Mouse (Mus musculus) neural tube, embryonic 15.5 days (tissue): ENCODE measurements at regions not wholly inside any gene's neighbourhood (a gene's known extent, or its start where the extent isn't known, plus 50 kb on each side); places are given as distances from the start of the nearest gene placed in this dataset.
"Not testable (repeated sequence)": the region's sequence is repeated elsewhere in the genome, so short reads cannot be mapped to it uniquely, and the experiment has no call there.

Source experiments
- ATAC-seq: fragments of 200-750 bp; cut with Nextera tagmentation; 2 replicates; pipeline ENCODE4 v1.8.0; 2017; ENCODE audit warnings: mild to moderate bottlenecking, moderate TSS enrichment, moderate library complexity; ENCODE audit not compliant: low FRiP score
- H3K27ac ChIP-seq: fragments of 300-500 bp; sonication (generic); replicated peaks from 2 replicates; pipeline ENCODE4 v1.5.1; 2015; ENCODE audit warnings: mild to moderate bottlenecking, inconsistent platforms
- H3K27me3 ChIP-seq: fragments of 300-500 bp; sonication (generic); replicated peaks from 2 replicates; pipeline ENCODE4 v1.6.1; 2015; ENCODE audit warnings: inconsistent platforms
- H3K36me3 ChIP-seq: fragments of 300-500 bp; sonication (generic); 2 replicates; pipeline ENCODE4 v1.6.1; 2015; ENCODE audit warnings: inconsistent platforms
- H3K4me1 ChIP-seq: fragments of 300-500 bp; sonication (generic); 2 replicates; pipeline ENCODE4 v1.6.1; 2015; ENCODE audit warnings: inconsistent platforms
- H3K4me2 ChIP-seq: fragments of 300-500 bp; sonication (generic); 2 replicates; pipeline ENCODE4 v1.6.1; 2015; ENCODE audit warnings: inconsistent platforms, mild to moderate bottlenecking, moderate library complexity
- H3K4me3 ChIP-seq: fragments of 300-500 bp; sonication (generic); replicated peaks from 2 replicates; pipeline ENCODE4 v1.5.1; 2015; ENCODE audit warnings: mild to moderate bottlenecking, inconsistent platforms
- H3K9ac ChIP-seq: fragments of 300-500 bp; sonication (generic); replicated peaks from 2 replicates; pipeline ENCODE4 v1.6.1; 2015; ENCODE audit warnings: mild to moderate bottlenecking, inconsistent platforms
- H3K9me3 ChIP-seq: fragments of 300-500 bp; sonication (generic); replicated peaks from 2 replicates; pipeline ENCODE4 v1.6.1; 2016; ENCODE audit warnings: inconsistent platforms
- WGBS: fragments of 180-500 bp; shearing (Covaris S2); methylation state at CpG from one replicate; pipeline ENCODE4 v1.1.7; 2015; ENCODE audit warnings: mixed read lengths; 5-methylcytosine and 5-hydroxymethylcytosine counted together

DNA sequence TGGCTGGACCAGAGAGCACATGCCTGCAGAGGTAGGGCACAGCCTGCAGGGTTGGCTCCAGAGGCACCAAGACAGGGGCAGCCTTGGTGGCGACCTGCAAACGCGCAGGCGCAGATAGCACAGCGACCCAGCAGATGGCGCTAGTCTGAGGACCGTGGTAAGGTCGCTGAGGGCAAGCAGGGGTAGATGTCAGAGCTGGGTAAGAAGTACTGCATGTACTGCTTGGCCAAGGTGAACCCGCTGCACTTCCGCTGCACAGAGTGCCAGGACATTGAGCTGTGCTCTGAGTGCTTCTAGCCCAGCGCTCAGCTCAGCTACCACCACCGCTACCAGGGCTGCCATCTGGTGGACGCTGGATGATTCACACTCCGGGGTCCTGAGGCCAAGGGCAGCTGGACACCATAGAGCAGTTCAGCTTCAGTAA, 68.3 kb downstream of the Hsp90b1 start:
- not testable (repeated sequence) for H3K4me1 ChIP-seq, H3K36me3 ChIP-seq, H3K27me3 ChIP-seq, H3K27ac ChIP-seq, H3K9me3 ChIP-seq
- peak; percentile 89 for ATAC-seq
- H3K9ac ChIP-seq = peak overlapping the region; percentile 23; the same call in 1 of the 2 replicates
- WGBS = 3% methylated on average over 14 of the region's 14 CpGs
- H3K4me2 ChIP-seq = peak overlapping the region; percentile 62
- H3K4me3 ChIP-seq = peak overlapping the region; percentile 35

DNA sequence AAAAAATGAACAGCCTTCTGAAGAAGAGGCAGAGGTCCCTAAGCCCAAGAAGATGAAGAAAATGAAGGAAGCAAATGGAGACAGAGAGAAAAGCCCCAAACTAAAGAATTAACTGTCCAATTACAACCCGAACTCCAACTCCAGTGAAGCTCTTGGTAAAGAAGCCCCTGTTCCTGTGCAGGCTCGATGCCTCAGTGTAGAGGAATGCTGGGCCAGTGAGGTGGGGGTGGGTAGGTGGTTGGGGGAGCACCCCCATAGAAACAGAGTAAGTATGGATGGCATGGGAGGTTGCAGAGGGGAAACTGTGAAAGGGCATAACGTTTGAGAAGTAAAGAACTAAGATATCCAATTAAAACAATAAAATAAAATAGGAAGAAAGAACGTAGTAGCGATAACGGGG, 68.8 kb downstream of the Hsp90b1 start:
- H3K9ac ChIP-seq = peak overlapping the region; percentile 23; the same call in 1 of the 2 replicates
- H3K4me1 ChIP-seq, H3K27me3 ChIP-seq, H3K9me3 ChIP-seq, H3K36me3 ChIP-seq, H3K27ac ChIP-seq: not testable (repeated sequence)
- 29% methylated on average over 6 of the region's 6 CpGs for WGBS
- peak; percentile 38; the same call in 1 of the 2 replicates for ATAC-seq
- H3K4me2 ChIP-seq = peak overlapping the region; percentile 62
- H3K4me3 ChIP-seq = peak overlapping the region; percentile 35

DNA sequence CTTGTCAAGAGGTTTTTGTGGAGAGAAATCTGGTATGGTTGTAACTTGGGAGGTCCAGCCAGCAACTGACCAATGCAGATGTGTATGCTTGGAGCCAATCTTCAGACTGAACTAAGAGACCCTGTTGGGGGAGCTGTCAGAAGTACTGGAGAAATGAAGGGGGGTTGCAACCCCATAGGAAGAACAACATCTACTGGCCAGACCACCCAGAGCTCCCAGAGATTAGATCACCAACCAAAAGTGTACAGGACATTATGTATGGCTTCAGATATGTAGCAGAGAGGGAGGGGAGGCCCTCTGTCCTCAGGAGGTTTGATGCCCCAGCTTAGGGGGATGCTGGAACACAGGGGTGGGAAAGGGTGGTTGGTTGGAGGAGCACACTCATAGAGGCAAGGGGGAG, 78.6 kb downstream of the Hsp90b1 start:
- H3K27me3 ChIP-seq, H3K4me3 ChIP-seq, H3K9ac ChIP-seq, H3K4me2 ChIP-seq, ATAC-seq, H3K9me3 ChIP-seq, H3K36me3 ChIP-seq, H3K27ac ChIP-seq, H3K4me1 ChIP-seq: not testable (repeated sequence)

DNA sequence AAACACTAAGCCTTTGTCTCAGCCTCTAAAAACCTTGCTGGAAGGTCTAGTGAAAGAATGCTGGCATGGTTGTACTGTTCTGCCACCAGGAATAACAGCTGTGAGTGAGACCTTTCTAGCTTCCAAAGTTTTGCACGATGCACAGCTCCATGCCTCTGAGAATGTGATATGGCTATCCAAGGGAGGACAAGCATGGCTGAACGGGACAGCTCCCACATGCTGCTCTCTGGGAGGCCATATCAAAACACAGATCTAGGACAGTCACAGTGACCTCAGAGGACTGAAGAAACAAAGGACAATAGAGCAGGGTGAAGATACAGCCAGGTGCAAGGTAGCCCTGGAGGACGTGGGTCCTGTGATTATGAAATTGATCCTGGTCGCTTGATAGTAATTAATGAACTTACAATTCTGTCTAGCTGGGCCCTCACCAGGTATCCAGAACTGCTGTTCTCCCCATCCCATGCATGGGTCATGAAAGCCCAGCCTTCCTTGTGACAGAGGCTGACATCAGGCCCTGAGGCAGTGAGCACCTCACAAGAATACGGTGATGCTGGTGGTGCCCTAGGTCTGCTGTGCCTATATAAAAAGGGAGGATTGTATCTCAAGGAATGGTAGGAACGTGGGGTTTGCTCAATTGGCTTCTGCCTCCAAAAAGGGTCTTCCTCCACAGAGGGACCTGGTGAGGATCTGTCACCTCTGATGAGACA, 87.2 kb downstream of the Hsp90b1 start:
- not testable (repeated sequence) for ATAC-seq, H3K9me3 ChIP-seq, H3K27me3 ChIP-seq, H3K4me1 ChIP-seq, H3K4me3 ChIP-seq, H3K9ac ChIP-seq, H3K4me2 ChIP-seq, H3K36me3 ChIP-seq, H3K27ac ChIP-seq
- 80% methylated on average over 6 of the region's 6 CpGs for WGBS

DNA sequence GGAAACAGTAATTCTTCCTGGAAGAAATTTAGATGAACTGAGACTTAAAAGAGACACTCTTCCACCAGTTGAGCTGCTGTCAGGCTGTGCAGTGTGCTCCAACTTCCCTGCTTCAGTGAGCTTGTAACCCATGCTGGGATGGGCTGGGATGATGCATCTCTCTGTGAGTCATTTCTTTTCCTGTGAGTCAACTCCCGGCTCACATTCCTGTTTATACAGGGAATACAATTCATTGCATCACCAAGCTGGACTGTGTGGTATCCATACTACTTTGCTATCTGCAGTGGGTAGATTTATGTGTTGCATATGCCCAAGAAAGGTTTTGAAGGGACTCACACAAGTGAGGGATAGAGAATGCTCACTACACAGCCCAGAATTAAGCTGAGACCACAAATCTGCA, 93.0 kb downstream of the Hsp90b1 start:
- not testable (repeated sequence) for H3K27ac ChIP-seq, ATAC-seq, H3K36me3 ChIP-seq, H3K9me3 ChIP-seq, H3K27me3 ChIP-seq, H3K4me3 ChIP-seq, H3K9ac ChIP-seq, H3K4me1 ChIP-seq, H3K4me2 ChIP-seq
- WGBS = 63% methylated on average over 1 of the region's 1 CpGs

DNA sequence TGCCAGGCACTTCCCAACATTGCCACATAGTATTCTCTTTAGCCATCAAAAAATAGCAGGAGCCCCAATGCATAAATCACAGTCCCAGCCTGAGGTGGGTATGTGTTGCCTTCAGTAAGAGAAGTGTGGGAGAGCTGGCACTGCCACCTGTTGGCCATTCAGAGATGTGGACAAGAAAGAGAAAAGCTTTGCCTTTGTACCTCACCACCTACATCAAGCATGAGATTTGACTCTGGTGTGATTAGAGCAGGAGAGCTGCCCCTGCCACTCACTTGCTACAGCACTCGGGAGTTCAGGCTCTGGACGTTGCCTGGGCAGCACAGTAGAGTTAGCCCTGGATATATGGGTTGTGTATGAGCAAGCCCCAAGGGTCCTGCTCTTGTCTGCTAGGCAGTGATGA, 95.3 kb downstream of the Hsp90b1 start:
- H3K27ac ChIP-seq, H3K4me1 ChIP-seq, H3K36me3 ChIP-seq, H3K9ac ChIP-seq, H3K4me2 ChIP-seq, H3K27me3 ChIP-seq, ATAC-seq, H3K4me3 ChIP-seq, H3K9me3 ChIP-seq: not testable (repeated sequence)
- WGBS = 68% methylated on average over 2 of the region's 2 CpGs

DNA sequence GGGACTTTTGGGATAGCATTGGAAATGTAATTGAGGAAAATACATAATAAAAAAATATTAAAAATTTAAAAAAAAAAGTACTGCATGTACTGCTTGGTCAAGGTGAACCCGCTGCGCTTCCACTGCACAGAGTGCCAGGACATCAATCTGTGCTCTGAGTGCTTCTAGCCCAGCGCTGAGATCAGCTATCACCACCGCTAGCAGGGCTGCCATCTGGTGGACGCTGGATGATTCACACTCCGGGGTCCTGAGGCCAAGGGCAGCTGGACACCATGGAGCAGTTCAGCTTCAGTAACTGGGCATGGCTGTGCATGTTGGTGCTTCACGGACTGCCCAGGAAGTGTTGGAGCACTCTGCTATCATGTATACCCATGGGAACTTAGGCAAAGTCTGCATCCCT, 102.1 kb upstream of the Syn3 start:
- not testable (repeated sequence) for H3K9ac ChIP-seq, H3K9me3 ChIP-seq, H3K4me1 ChIP-seq, H3K36me3 ChIP-seq, H3K4me3 ChIP-seq, H3K27me3 ChIP-seq, H3K4me2 ChIP-seq, ATAC-seq, H3K27ac ChIP-seq
- 45% methylated on average over 7 of the region's 7 CpGs for WGBS

DNA sequence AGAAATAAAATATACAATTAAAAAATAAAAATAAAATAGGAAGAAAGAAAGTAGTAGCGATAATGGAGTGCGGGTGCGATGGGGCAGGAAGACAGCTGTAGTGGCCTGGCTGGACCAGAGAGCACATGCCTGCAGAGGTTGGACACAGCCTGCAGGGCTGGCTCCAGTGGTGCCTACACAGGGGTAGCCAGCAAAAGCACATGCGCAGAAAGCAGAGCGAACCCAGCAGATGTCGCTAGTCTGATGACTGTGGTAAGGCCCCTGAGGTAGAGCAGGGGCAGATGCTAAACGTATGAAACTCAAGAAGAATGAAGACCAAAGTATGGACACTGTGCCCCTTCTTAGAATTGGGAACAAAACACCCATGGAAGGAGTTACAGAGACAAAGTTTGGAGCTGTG, 101.3 kb upstream of the Syn3 start:
- H3K9ac ChIP-seq, H3K4me1 ChIP-seq, ATAC-seq, H3K27ac ChIP-seq, H3K36me3 ChIP-seq, H3K4me2 ChIP-seq, H3K9me3 ChIP-seq, H3K27me3 ChIP-seq, H3K4me3 ChIP-seq: not testable (repeated sequence)
- 93% methylated on average over 7 of the region's 7 CpGs for WGBS

DNA sequence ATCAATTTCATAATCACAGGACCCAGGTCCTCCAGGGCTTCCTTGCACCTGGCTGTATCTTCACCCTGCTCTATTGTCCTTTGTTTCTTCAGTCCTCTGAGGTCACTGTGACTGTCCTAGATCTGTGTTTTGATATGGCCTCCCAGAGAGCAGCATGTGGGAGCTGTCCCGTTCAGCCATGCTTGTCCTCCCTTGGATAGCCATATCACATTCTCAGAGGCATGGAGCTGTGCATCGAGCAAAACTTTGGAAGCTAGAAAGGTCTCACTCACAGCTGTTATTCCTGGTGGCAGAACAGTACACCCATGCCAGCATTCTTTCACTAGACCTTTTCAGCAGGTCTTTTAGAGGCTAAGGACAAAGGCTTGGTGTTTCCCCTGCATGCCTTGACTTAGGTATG, 91.5 kb upstream of the Syn3 start:
- H3K27ac ChIP-seq, H3K4me2 ChIP-seq, ATAC-seq, H3K4me3 ChIP-seq, H3K9ac ChIP-seq, H3K9me3 ChIP-seq, H3K36me3 ChIP-seq, H3K27me3 ChIP-seq, H3K4me1 ChIP-seq: not testable (repeated sequence)
- 96% methylated on average over 2 of the region's 2 CpGs for WGBS

DNA sequence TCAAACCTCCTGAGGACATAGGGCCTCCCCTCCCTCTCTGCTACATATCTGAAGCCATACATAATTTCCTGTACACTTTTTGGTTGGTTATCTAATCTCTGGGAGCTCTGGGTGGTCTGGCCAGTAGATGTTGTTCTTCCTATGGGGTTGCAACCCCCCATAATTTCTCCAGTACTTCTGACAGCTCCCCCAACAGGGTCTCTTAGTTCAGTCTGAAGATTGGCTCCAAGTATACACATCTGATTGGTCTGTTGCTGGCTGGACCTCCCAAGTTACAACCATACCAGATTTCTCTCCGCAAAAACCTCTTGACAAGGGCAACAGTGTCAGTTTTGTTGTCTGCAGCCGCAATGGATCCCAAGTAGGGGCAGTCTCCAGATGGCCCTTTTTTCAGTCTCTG, 68.2 kb upstream of the Syn3 start:
- not testable (repeated sequence) for H3K9ac ChIP-seq, H3K9me3 ChIP-seq, H3K27me3 ChIP-seq, ATAC-seq, H3K36me3 ChIP-seq, H3K4me2 ChIP-seq, H3K27ac ChIP-seq, H3K4me1 ChIP-seq, H3K4me3 ChIP-seq
- 65% methylated on average over 1 of the region's 2 CpGs for WGBS

DNA sequence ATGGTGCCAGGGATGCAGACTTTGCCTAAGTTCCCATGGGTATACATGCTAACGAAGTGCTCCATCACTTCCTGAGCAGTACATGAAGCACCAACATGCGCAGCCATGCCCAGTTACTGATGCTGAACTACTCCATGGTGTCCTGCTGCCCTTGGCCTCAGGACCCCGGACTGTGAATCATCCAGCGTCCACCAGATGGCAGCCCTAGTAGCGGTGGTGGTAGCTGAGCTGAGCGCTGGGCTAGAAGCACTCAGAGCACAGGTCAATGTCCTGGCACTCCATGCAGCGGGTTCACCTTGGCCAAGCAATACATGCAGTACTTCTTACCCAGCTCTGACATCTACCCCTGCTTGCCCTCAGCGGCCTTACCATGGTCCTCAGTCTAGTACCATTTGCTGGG, 57.1 kb upstream of the Syn3 start:
- no peak overlapping the region for H3K4me3 ChIP-seq
- no peak overlapping the region for H3K27ac ChIP-seq
- no peak overlapping the region for H3K9ac ChIP-seq
- ATAC-seq = no peak
- 62% methylated on average over 8 of the region's 8 CpGs for WGBS
- no peaks in the 10 kb centered on the region for H3K27me3 ChIP-seq
- no peaks in the 10 kb centered on the region for H3K4me1 ChIP-seq
- H3K36me3 ChIP-seq = no peaks in the 10 kb centered on the region
- no peaks in the 10 kb centered on the region for H3K9me3 ChIP-seq
- no peak overlapping the region for H3K4me2 ChIP-seq
